In genomic region chr1:43446089-43446533, GRCm38 (mm10) we compare ENCODE assay signal across 8 mouse cellular contexts. TPM values are rescaled to one million over a fixed set of nuclear protein-coding genes. Genes with fewer than 3 reads are reported as not detected.
DNase-seq lines count a peak whose midpoint lies in the region; ATAC-seq lines count a peak whose summit lies in the region.

No protein-coding gene starts in this region.

- DNase-seq in MN1 (ENCODE audit: low spot score), result peak; percentile 81
- DNase-seq in forebrain, embryonic 14.5 days (ENCODE audit: low spot score), result peak; percentile 57
- peak; percentile 76 for DNase-seq in heart, postnatal 4 days
- peak; percentile 19 to 42 for DNase-seq in layer of hippocampus, postnatal 36 days
- DNase-seq in right cerebral cortex, postnatal 25 days, result peak; percentile 49
- DNase-seq in urinary bladder, postnatal 4 days (ENCODE audit: low spot score in 2 of 2), result peak; percentile 50 to 71

- H3K4me3 ChIP-seq in brown adipose tissue, adult 24 weeks (ENCODE audit: insufficient read depth, low read depth, low read length), result peak overlapping the region; percentile 94
- H3K4me3 ChIP-seq in forebrain, embryonic 14.5 days (ENCODE audit: low read depth, low read length), result peak overlapping the region; percentile 96
- H3K4me3 ChIP-seq in megakaryocyte, embryonic 14.5 days (replicated peaks), result peak overlapping the region; percentile 98

- no peaks in the 10 kb centered on the region for H3K9me3 ChIP-seq in forebrain, embryonic 14.5 days (replicated peaks; ENCODE audit: control insufficient read depth, low read length)
- no peaks in the 10 kb centered on the region for H3K9me3 ChIP-seq in megakaryocyte, embryonic 14.5 days

- H3K4me2 ChIP-seq in forebrain, embryonic 14.5 days (ENCODE audit: low read length), result peak overlapping the region; percentile 82

- peak overlapping the region; percentile 45 for H3K27ac ChIP-seq in brown adipose tissue, adult 24 weeks (replicated peaks; ENCODE audit: low read depth, low read length)
- H3K27ac ChIP-seq in forebrain, embryonic 14.5 days (ENCODE audit: low read depth, low read length), result peak overlapping the region; percentile 91

- H3K4me1 ChIP-seq in brown adipose tissue, adult 24 weeks (ENCODE audit: control insufficient read depth, insufficient read depth, insufficient read length, low read length), result peaks cover 10% of the 10 kb centered on the region
- H3K4me1 ChIP-seq in forebrain, embryonic 14.5 days (ENCODE audit: control insufficient read depth, insufficient read depth, low read length), result peaks cover 20% of the 10 kb centered on the region
- peaks cover 84% of the 10 kb centered on the region for H3K4me1 ChIP-seq in megakaryocyte, embryonic 14.5 days

- no peaks in the 10 kb centered on the region for H3K27me3 ChIP-seq in forebrain, embryonic 14.5 days (replicated peaks; ENCODE audit: control insufficient read depth, insufficient read depth, low read length)
- H3K27me3 ChIP-seq in megakaryocyte, embryonic 14.5 days (replicated peaks), result no peaks in the 10 kb centered on the region

- ATAC-seq in forebrain, embryonic 14.5 days, result peak; percentile 65; the same call in 1 of the 2 replicates

- H3K9ac ChIP-seq in forebrain, embryonic 14.5 days (ENCODE audit: low read length), result peak overlapping the region; percentile 98

- WGBS in forebrain, embryonic 14.5 days, result 0% methylated on average over 42 of the region's 44 CpGs

- H3K36me3 ChIP-seq in forebrain, embryonic 14.5 days (ENCODE audit: control insufficient read depth, insufficient read depth, low read length), result no peaks in the 10 kb centered on the region
- H3K36me3 ChIP-seq in megakaryocyte, embryonic 14.5 days (replicated peaks; ENCODE audit: low read length), result peaks cover 37% of the 10 kb centered on the region

RNA-seq across cellular contexts. Expression of gene Nck2, which starts 1.7 kb away (rescaled TPM):
- 4.6 and 4.7 TPM in 2 replicates for polyA plus RNA-seq in brown adipose tissue, adult 24 weeks (2012; ENCODE audit: insufficient read depth, insufficient read length, missing spikeins)
- polyA plus RNA-seq in forebrain, embryonic 14.5 days (2014; fragmentation: Nextera tagmentation; extraction: Ambion mirVana), result 37.4 and 44.5 TPM in 2 replicates
- total RNA-seq in heart, postnatal 4 days (2021), result 10 to 100 TPM; 34.0 to 38.3 TPM
- total RNA-seq in layer of hippocampus, postnatal 36 days (2021), result 10 to 100 TPM; 56.6 to 58.1 TPM
- polyA plus RNA-seq in megakaryocyte, embryonic 14.5 days (2012; ENCODE audit: insufficient read depth, low replicate concordance), result 106 and 185 TPM in 2 replicates

Comparison
In these comparisons a context has a peak if more than half of its experiments do, and no peak if none do; other contexts are left out.
1. Peak in every context shown above with its lines: DNase-seq, ATAC-seq, H3K4me3 ChIP-seq and H3K27ac ChIP-seq.
2. DNase-seq: peak in every context shown above with its lines; median percentile 81 in MN1; 76 in heart, postnatal 4 days; 60 in urinary bladder, postnatal 4 days; 57 in forebrain, embryonic 14.5 days; 49 in right cerebral cortex, postnatal 25 days; 30 in layer of hippocampus, postnatal 36 days.